23 mouse cellular contexts compared by ENCODE assay signal in genomic region chr11:65740811-65741210, GRCm38 (mm10). TPM values are rescaled to one million over a fixed set of nuclear protein-coding genes. Genes with fewer than 3 reads are reported as not detected.
DNase-seq lines count a peak whose midpoint lies in the region; ATAC-seq and TF ChIP-seq lines count a peak whose summit lies in the region.
"Had no signal": no experiment of that assay in that cellular context is flagged by ENCODE, and none has a peak within 500 bp of the region (broad histone marks: within the 10 kb centered on the region; RNA-seq: fewer than 3 reads in every experiment).

No protein-coding gene starts in this region.

- DNase-seq in heart, postnatal 0 days (ENCODE audit: low spot score) = no peak
- DNase-seq in heart, postnatal 4 days = no peak
- peak; percentile 54 for DNase-seq in midbrain, embryonic 11.5 days (ENCODE audit: low spot score, missing footprints)
- no peak for DNase-seq in midbrain, postnatal 0 days (ENCODE audit: low spot score)
- DNase-seq in lung, postnatal 4 days = no peak
- DNase-seq: adrenal gland, adult 8-10 months; adrenal gland, postnatal 36 days; B cell, adult 2 months; cerebellum, adult 11 months; cerebellum, adult 8-10 months; cerebellum, postnatal 14 days; gastrocnemius, postnatal 14 days; heart, postnatal 36 days had no signal

- TF ChIP-seq CTCF in heart, postnatal 0 days (IDR thresholded peaks at IDR 0.05; ENCODE audit: low read depth) = no peak
- no peak for TF ChIP-seq CTCF in midbrain, postnatal 0 days (IDR thresholded peaks at IDR 0.05)

- no peak overlapping the region for H3K9ac ChIP-seq in heart, postnatal 0 days (replicated peaks; ENCODE audit: low read depth, low read length)
- no peak overlapping the region for H3K9ac ChIP-seq in midbrain, embryonic 11.5 days (ENCODE audit: low read length)
- no peak overlapping the region for H3K9ac ChIP-seq in midbrain, postnatal 0 days (replicated peaks; ENCODE audit: low read length, poor library complexity, severe bottlenecking)
- H3K9ac ChIP-seq: embryonic facial prominence, embryonic 13.5 days; forebrain, embryonic 12.5 days; heart, embryonic 12.5 days; hindbrain, embryonic 13.5 days had no signal

- no peak for TF ChIP-seq EP300 in heart, postnatal 0 days (IDR thresholded peaks at IDR 0.05; ENCODE audit: low read depth)

- peaks cover 22% of the 10 kb centered on the region; the same call in 1 of the 2 replicates for H3K4me1 ChIP-seq in heart, postnatal 0 days (ENCODE audit: control insufficient read depth, insufficient read depth)
- H3K4me1 ChIP-seq in midbrain, embryonic 11.5 days (ENCODE audit: control insufficient read depth, insufficient read depth, low read length) = no peaks in the 10 kb centered on the region
- no peaks in the 10 kb centered on the region for H3K4me1 ChIP-seq in midbrain, postnatal 0 days (ENCODE audit: insufficient read depth, low read length)

- no peak overlapping the region for H3K4me3 ChIP-seq in heart, postnatal 0 days (ENCODE audit: low read depth, low read length)
- H3K4me3 ChIP-seq in midbrain, embryonic 11.5 days (ENCODE audit: low read depth, low read length) = no peak overlapping the region
- no peak overlapping the region for H3K4me3 ChIP-seq in midbrain, postnatal 0 days (ENCODE audit: low read depth, low read length)
- H3K4me3 ChIP-seq: embryonic facial prominence, embryonic 13.5 days; forebrain, embryonic 12.5 days; heart, embryonic 12.5 days; hindbrain, embryonic 13.5 days had no signal

- H3K27ac ChIP-seq in heart, postnatal 0 days (ENCODE audit: low read depth) = peak overlapping the region; percentile 2; the same call in 1 of the 2 replicates
- H3K27ac ChIP-seq in midbrain, embryonic 11.5 days (ENCODE audit: low read depth, low read length) = no peak overlapping the region
- no peak overlapping the region for H3K27ac ChIP-seq in midbrain, postnatal 0 days (ENCODE audit: low read depth, low read length)
- H3K27ac ChIP-seq: embryonic facial prominence, embryonic 13.5 days; forebrain, embryonic 12.5 days; hindbrain, embryonic 13.5 days; hindbrain, postnatal 0 days had no signal

- 0 out of 2 replicates have a peak, but pooled peaks cover 4% of the 10 kb centered on the region for H3K36me3 ChIP-seq in heart, postnatal 0 days (replicated peaks; ENCODE audit: control insufficient read depth, insufficient read depth, low read length)
- H3K36me3 ChIP-seq in midbrain, embryonic 11.5 days (ENCODE audit: control insufficient read depth, insufficient read depth, low read length) = no peaks in the 10 kb centered on the region
- no peaks in the 10 kb centered on the region for H3K36me3 ChIP-seq in midbrain, postnatal 0 days (ENCODE audit: insufficient read depth, low read length)
- H3K36me3 ChIP-seq: embryonic facial prominence, embryonic 13.5 days; forebrain, embryonic 12.5 days; heart, embryonic 12.5 days; hindbrain, embryonic 13.5 days had no signal

- H3K4me2 ChIP-seq in heart, postnatal 0 days (ENCODE audit: low read depth, low read length) = no peak overlapping the region
- no peak overlapping the region for H3K4me2 ChIP-seq in midbrain, embryonic 11.5 days
- no peak overlapping the region for H3K4me2 ChIP-seq in midbrain, postnatal 0 days (ENCODE audit: low read depth, low read length, poor library complexity, severe bottlenecking)
- H3K4me2 ChIP-seq: embryonic facial prominence, embryonic 13.5 days; forebrain, embryonic 12.5 days; heart, embryonic 12.5 days; hindbrain, embryonic 13.5 days had no signal

- no peaks in the 10 kb centered on the region for H3K9me3 ChIP-seq in heart, postnatal 0 days (replicated peaks; ENCODE audit: control insufficient read depth, low read length)
- H3K9me3 ChIP-seq in midbrain, embryonic 11.5 days (ENCODE audit: control insufficient read depth, low read length) = no peaks in the 10 kb centered on the region
- H3K9me3 ChIP-seq in midbrain, postnatal 0 days (ENCODE audit: low read length) = no peaks in the 10 kb centered on the region
- H3K9me3 ChIP-seq: embryonic facial prominence, embryonic 13.5 days; forebrain, embryonic 12.5 days; G1E; heart, embryonic 12.5 days; hindbrain, embryonic 13.5 days had no signal

- no peaks in the 10 kb centered on the region for H3K27me3 ChIP-seq in heart, postnatal 0 days (ENCODE audit: control insufficient read depth, insufficient read depth, low read length)
- H3K27me3 ChIP-seq in midbrain, embryonic 11.5 days (ENCODE audit: control insufficient read depth, insufficient read depth, low read length) = no peaks in the 10 kb centered on the region
- no peaks in the 10 kb centered on the region for H3K27me3 ChIP-seq in midbrain, postnatal 0 days (ENCODE audit: insufficient read depth, low read length)
- H3K27me3 ChIP-seq: embryonic facial prominence, embryonic 13.5 days; forebrain, embryonic 12.5 days; heart, embryonic 12.5 days; hindbrain, embryonic 13.5 days had no signal

- ATAC-seq in heart, postnatal 0 days (ENCODE audit: insufficient read depth, low read depth) = no peak
- no peak for ATAC-seq in midbrain, embryonic 11.5 days (ENCODE audit: low FRiP score)
- no peak for ATAC-seq in midbrain, postnatal 0 days (ENCODE audit: low FRiP score)
- ATAC-seq in common myeloid progenitor, adult 5-6 weeks (replicated peaks; ENCODE audit: low read depth, poor library complexity, severe bottlenecking) = peak; percentile 31; the same call in 1 of the 2 replicates
- ATAC-seq in megakaryocyte-erythroid progenitor cell, adult 5-6 weeks (replicated peaks; ENCODE audit: low FRiP score, low TSS enrichment, poor library complexity, severe bottlenecking) = no peak
- ATAC-seq: CD4-positive, CD25-positive, alpha-beta regulatory T cell, adult 4 months; forebrain, embryonic 16.5 days; hindbrain, postnatal 0 days had no signal

- WGBS in heart, postnatal 0 days = 77% methylated on average over 5 of the region's 5 CpGs
- WGBS in midbrain, embryonic 11.5 days = 89% methylated on average over 5 of the region's 5 CpGs
- 89% methylated on average over 5 of the region's 5 CpGs for WGBS in midbrain, postnatal 0 days

RNA-seq across cellular contexts. Expression of gene Map2k4, which starts 47.3 kb away (rescaled TPM):
- total RNA-seq in heart, postnatal 0 days (2014; rRNA removed; ENCODE audit: low replicate concordance) = 77.9 and 105 TPM in 2 replicates
- 50.0 and 55.5 TPM in 2 replicates for polyA plus RNA-seq in heart, postnatal 0 days (2015; fragmentation: Nextera tagmentation; extraction: Ambion mirVana)
- total RNA-seq in heart, postnatal 4 days (2021) = 10 to 100 TPM; 59.3 to 60.8 TPM
- 85.2 and 86.8 TPM in 2 replicates for polyA plus RNA-seq in midbrain, embryonic 11.5 days (2014; fragmentation: Nextera tagmentation; extraction: Ambion mirVana)
- 160 and 175 TPM in 2 replicates for total RNA-seq in midbrain, postnatal 0 days (2014; rRNA removed)
- polyA plus RNA-seq in midbrain, postnatal 0 days (2015; fragmentation: Nextera tagmentation; extraction: Ambion mirVana) = 121 and 123 TPM in 2 replicates
- 33.9 and 37.9 TPM in 2 replicates for total RNA-seq in common myeloid progenitor, adult 5-6 weeks (2017)
- total RNA-seq in megakaryocyte-erythroid progenitor cell, adult 5-6 weeks (2014; fragmentation: Nextera tagmentation) = 47.4 and 49.6 TPM in 2 replicates
- 38.1 and 39.3 TPM in 2 replicates for total RNA-seq in megakaryocyte-erythroid progenitor cell, adult 5-6 weeks (2017)
